Mouse (Mus musculus): ENCODE data around the gene Tti1. TPM values are rescaled to one million over a fixed set of nuclear protein-coding genes. Genes with fewer than 3 reads are reported as not detected.
"Not testable (repeated sequence)": the region's sequence is repeated elsewhere in the genome, so short reads cannot be mapped to it uniquely, and the experiment has no call there.

Tti1 gene
- total RNA-seq (2021), result 10 to 100 TPM; 21.3 to 26.1 TPM

- peak; percentile 96 to 97 for DNase-seq
- intact Hi-C loops (cut with DNase I), result no loop called here
These were observed at the start of gene Tti1, which contains the start of gene Rprd1b for GRCm38 (mm10) chr2:158028354-158028863. TSS of gene Tti1 (minus strand) at chr2:158028433. TSS of gene Rprd1b (plus strand) at chr2:158028497.

GRCm38 (mm10) chr2:158077981-158078380 lies 49.7 kb upstream of the Tti1 start:
- intact Hi-C loops (cut with DNase I), result no loop called here
- DNase-seq, result no peak

- intact Hi-C loops (cut with DNase I), result no loop called here
These were observed 48.5 kb upstream of the Tti1 start for GRCm38 (mm10) chr2:158076690-158077089.

GRCm38 (mm10) chr2:158074835-158075234 lies 46.6 kb upstream of the Tti1 start:
- no peak for DNase-seq
- intact Hi-C loops (cut with DNase I), result no loop called here

More at GRCm38 (mm10) chr2:158076690-158077089, 48.5 kb upstream of the Tti1 start:
- DNase-seq, result no peak

- DNase-seq, result no peak
- intact Hi-C loops (cut with DNase I), result no loop called here
These were observed 43.4 kb upstream of the Tti1 start for GRCm38 (mm10) chr2:158071633-158071995.

GRCm38 (mm10) chr2:158070885-158071632 lies 42.8 kb upstream of the Tti1 start:
- peak; percentile 31 to 41 for DNase-seq
- intact Hi-C loops (cut with DNase I), result no loop called here

- intact Hi-C loops (cut with DNase I), result no loop called here
- no peak for DNase-seq
These were observed 40.3 kb upstream of the Tti1 start for GRCm38 (mm10) chr2:158068444-158068971.

GRCm38 (mm10) chr2:158067260-158067824 lies 39.1 kb upstream of the Tti1 start:
- no peak for DNase-seq
- intact Hi-C loops (cut with DNase I), result no loop called here

- intact Hi-C loops (cut with DNase I), result no loop called here
- DNase-seq, result no peak
These were observed 38.2 kb upstream of the Tti1 start for GRCm38 (mm10) chr2:158066456-158066855.

GRCm38 (mm10) chr2:158065064-158065463 lies 36.8 kb upstream of the Tti1 start:
- intact Hi-C loops (cut with DNase I), result loop anchor here (1.0 kb wide), 1 partner anchor 80 kb away; no protein-coding TSS in a partner anchor
- DNase-seq, result peak; percentile 37 to 43

- intact Hi-C loops (cut with DNase I), result loop anchor here (1.0 kb wide), 1 partner anchor 81 kb away; no protein-coding TSS in a partner anchor
These were observed 36.4 kb upstream of the Tti1 start for GRCm38 (mm10) chr2:158064571-158065048.

GRCm38 (mm10) chr2:158063036-158063435 lies 34.8 kb upstream of the Tti1 start:
- DNase-seq, result no peak
- intact Hi-C loops (cut with DNase I), result no loop called here

More at GRCm38 (mm10) chr2:158064571-158065048, 36.4 kb upstream of the Tti1 start:
- peak; percentile 62 to 63 for DNase-seq

GRCm38 (mm10) chr2:158059666-158060105 lies 31.5 kb upstream of the Tti1 start:
- intact Hi-C loops (cut with DNase I), result no loop called here
- DNase-seq, result no peak

GRCm38 (mm10) chr2:158058534-158058933 lies 30.3 kb upstream of the Tti1 start:
- DNase-seq, result peak; percentile 74 to 77
- intact Hi-C loops (cut with DNase I), result no loop called here

- peak in 1 of 2 experiments; percentile 23 for DNase-seq
- intact Hi-C loops (cut with DNase I), result no loop called here
These were observed 28.8 kb upstream of the Tti1 start for GRCm38 (mm10) chr2:158057030-158057429.

GRCm38 (mm10) chr2:158055383-158055782 lies 27.1 kb upstream of the Tti1 start:
- DNase-seq; intact Hi-C loops (cut with DNase I): not testable (repeated sequence)

GRCm38 (mm10) chr2:158054596-158054995 lies 26.4 kb upstream of the Tti1 start:
- no peak for DNase-seq
- intact Hi-C loops (cut with DNase I), result no loop called here

GRCm38 (mm10) chr2:158050116-158050515 lies 21.9 kb upstream of the Tti1 start:
- no peak for DNase-seq
- intact Hi-C loops (cut with DNase I), result no loop called here

- intact Hi-C loops (cut with DNase I), result loop anchor here (1.0 to 5.0 kb wide), 2 partner anchors 99 to 156 kb away; partner anchors contain the start of gene Tgm2
- DNase-seq, result no peak
These were observed 20.5 kb upstream of the Tti1 start for GRCm38 (mm10) chr2:158048718-158049117.

GRCm38 (mm10) chr2:158047903-158048302 lies 19.7 kb upstream of the Tti1 start:
- peak; percentile 71 to 77 for DNase-seq
- intact Hi-C loops (cut with DNase I), result loop anchor here (1.0 to 5.0 kb wide), 2 partner anchors 99 to 156 kb away; partner anchors contain the start of gene Tgm2

GRCm38 (mm10) chr2:158046186-158046585 lies 18.0 kb upstream of the Tti1 start:
- DNase-seq, result no peak
- intact Hi-C loops (cut with DNase I), result loop anchor here (5.0 kb wide), 1 partner anchor 101 kb away; the partner anchor contains the start of gene Tgm2

Data from heart, postnatal 10 days (tissue).